Mouse (Mus musculus): ENCODE results near the gene Fam20c. TPM values are rescaled to one million over a fixed set of nuclear protein-coding genes. Genes with fewer than 3 reads are reported as not detected.

The Fam20c gene
- polyA plus RNA-seq, 1 experiment from 2014 or later = 4.9 TPM

DNA sequence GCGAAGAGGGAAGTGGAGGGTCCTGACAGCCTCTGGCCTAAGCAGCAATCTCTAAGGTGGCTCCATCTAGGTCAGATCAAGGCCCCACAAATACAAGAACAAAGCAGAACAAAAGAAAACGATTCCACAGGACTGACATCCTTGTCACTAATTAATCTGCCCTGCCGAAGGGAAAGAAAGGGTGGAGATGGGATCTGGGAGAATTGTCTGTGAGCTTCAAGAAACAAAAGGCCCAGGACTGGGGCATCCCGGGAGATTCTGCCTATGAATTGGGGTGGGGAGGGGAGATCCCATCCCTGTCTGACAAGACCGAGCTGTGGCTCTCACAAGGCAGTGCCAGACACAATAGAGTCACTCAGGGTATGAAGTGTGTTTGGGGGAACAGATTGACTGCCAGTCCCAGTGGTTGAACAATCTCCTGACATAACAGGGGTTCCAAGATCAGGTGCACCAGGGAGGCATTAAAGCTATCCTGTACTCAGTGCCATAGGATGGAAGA, 7.6 kb downstream of the Fam20c start:
- no peak overlapping the region for H3K9ac ChIP-seq (replicated peaks; ENCODE audit: low read depth)
- no peak for TF ChIP-seq CTCF (IDR thresholded peaks at IDR 0.05)
- no peak for TF ChIP-seq EP300 (IDR thresholded peaks at IDR 0.05)
- no peak overlapping the region for H3K4me3 ChIP-seq (ENCODE audit: low read depth, low read length)
- no peaks in the 10 kb centered on the region for H3K9me3 ChIP-seq (ENCODE audit: low read length)
- no peak for ATAC-seq
- H3K27ac ChIP-seq (ENCODE audit: low read length) = no peak overlapping the region
- H3K36me3 ChIP-seq (ENCODE audit: insufficient read depth, low read length) = no peaks in the 10 kb centered on the region
- H3K4me1 ChIP-seq (ENCODE audit: insufficient read depth, low read depth, low read length) = no peaks in the 10 kb centered on the region
- no peaks in the 10 kb centered on the region for H3K27me3 ChIP-seq (replicated peaks; ENCODE audit: insufficient read depth, low read length)
- WGBS = 58% methylated on average over 5 of the region's 5 CpGs
- no peak overlapping the region for H3K4me2 ChIP-seq (replicated peaks; ENCODE audit: low read depth, low read length)
- no peak for DNase-seq (ENCODE audit: low spot score)

DNA sequence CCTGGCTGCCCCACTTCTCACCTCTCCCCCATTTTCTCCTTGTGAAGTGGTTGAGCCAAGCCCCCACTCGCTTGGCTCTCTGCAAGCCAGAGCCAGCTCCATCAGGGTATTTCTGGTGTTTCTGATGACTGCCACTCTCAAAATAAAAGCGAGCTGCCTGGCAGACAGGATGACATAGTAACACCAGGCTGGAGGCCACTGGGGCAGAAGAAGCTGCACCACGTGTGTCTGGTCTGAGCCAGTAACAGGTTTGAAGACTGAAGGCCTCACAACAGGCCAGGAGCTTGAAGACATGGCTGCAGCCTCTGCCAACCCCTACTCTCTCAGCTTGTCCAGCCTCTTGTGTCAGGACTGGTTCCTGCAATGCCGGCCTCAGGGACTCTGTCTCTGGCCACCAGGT, 8.0 kb downstream of the Fam20c start:
- Histone ChIP-seq H3K4me1 (ENCODE audit: insufficient read depth, low read depth, low read length) (no peaks in the 10 kb centered on the region), H3K4me3 (ENCODE audit: low read depth, low read length) (no peak overlapping the region), H3K27me3 (replicated peaks; ENCODE audit: insufficient read depth, low read length) (no peaks in the 10 kb centered on the region), H3K9ac (replicated peaks; ENCODE audit: low read depth) (no peak overlapping the region), H3K27ac (ENCODE audit: low read length) (no peak overlapping the region), H3K9me3 (ENCODE audit: low read length) (no peaks in the 10 kb centered on the region), H3K36me3 (ENCODE audit: insufficient read depth, low read length) (no peaks in the 10 kb centered on the region), H3K4me2 (replicated peaks; ENCODE audit: low read depth, low read length) (no peak overlapping the region)
- ATAC-seq = no peak
- no peak for DNase-seq (ENCODE audit: low spot score)
- no peak for TF ChIP-seq CTCF (IDR thresholded peaks at IDR 0.05)
- no peak for TF ChIP-seq EP300 (IDR thresholded peaks at IDR 0.05)
- 75% methylated on average over 4 of the region's 4 CpGs for WGBS

DNA sequence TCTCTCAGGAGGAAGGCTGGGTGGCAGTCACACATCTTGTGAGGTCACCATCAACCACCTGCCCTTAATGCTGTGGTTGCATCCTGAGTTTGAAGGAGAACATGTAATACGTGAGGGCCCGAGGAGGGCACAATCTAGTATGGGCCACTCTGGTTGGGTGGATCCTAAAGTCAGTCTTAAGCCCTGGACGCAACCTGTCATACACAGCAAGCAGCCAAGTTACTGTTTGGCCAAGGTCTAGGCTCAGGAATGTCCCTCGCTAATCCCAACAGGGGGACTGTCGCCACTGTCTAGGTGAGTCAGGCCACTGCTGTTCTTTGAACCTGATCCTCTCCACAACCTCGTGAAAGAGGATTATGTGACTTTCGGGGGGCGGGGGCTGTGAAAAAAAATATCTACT, 10.3 kb downstream of the Fam20c start:
- WGBS = 75% methylated on average over 8 of the region's 8 CpGs
- TF ChIP-seq EP300 (IDR thresholded peaks at IDR 0.05) (no peak), CTCF (IDR thresholded peaks at IDR 0.05) (no peak)
- ATAC-seq = no peak

GRCm38 (mm10) chr5:138767650-138768049, 13.3 kb downstream of the Fam20c start:
- H3K36me3 ChIP-seq (ENCODE audit: insufficient read depth, low read length) = no peaks in the 10 kb centered on the region
- peaks cover 3% of the 10 kb centered on the region; the same call in 1 of the 2 replicates for H3K4me1 ChIP-seq (ENCODE audit: insufficient read depth, low read depth, low read length)
- no peak for ATAC-seq
- no peaks in the 10 kb centered on the region for H3K9me3 ChIP-seq (ENCODE audit: low read length)
- no peak for DNase-seq (ENCODE audit: low spot score)
- WGBS = 86% methylated on average over 11 of the region's 11 CpGs
- no peak overlapping the region for H3K4me3 ChIP-seq (ENCODE audit: low read depth, low read length)
- H3K27me3 ChIP-seq (replicated peaks; ENCODE audit: insufficient read depth, low read length) = no peaks in the 10 kb centered on the region
- H3K9ac ChIP-seq (replicated peaks; ENCODE audit: low read depth) = no peak overlapping the region
- no peak for TF ChIP-seq EP300 (IDR thresholded peaks at IDR 0.05)
- no peak for TF ChIP-seq CTCF (IDR thresholded peaks at IDR 0.05)
- no peak overlapping the region for H3K27ac ChIP-seq (ENCODE audit: low read length)
- H3K4me2 ChIP-seq (replicated peaks; ENCODE audit: low read depth, low read length) = no peak overlapping the region

More for the DNA sequence above, 10.3 kb downstream of the Fam20c start:
- Histone ChIP-seq H3K36me3 (ENCODE audit: insufficient read depth, low read length) (no peaks in the 10 kb centered on the region), H3K4me1 (ENCODE audit: insufficient read depth, low read depth, low read length) (peaks cover 2% of the 10 kb centered on the region; the same call in 1 of the 2 replicates), H3K9me3 (ENCODE audit: low read length) (no peaks in the 10 kb centered on the region), H3K4me2 (replicated peaks; ENCODE audit: low read depth, low read length) (no peak overlapping the region), H3K4me3 (ENCODE audit: low read depth, low read length) (no peak overlapping the region), H3K27ac (ENCODE audit: low read length) (no peak overlapping the region), H3K9ac (replicated peaks; ENCODE audit: low read depth) (no peak overlapping the region), H3K27me3 (replicated peaks; ENCODE audit: insufficient read depth, low read length) (no peaks in the 10 kb centered on the region)
- DNase-seq (ENCODE audit: low spot score) = no peak

- Histone ChIP-seq H3K4me1 (ENCODE audit: insufficient read depth, low read depth, low read length) (peaks cover 3% of the 10 kb centered on the region; the same call in 1 of the 2 replicates), H3K4me3 (ENCODE audit: low read depth, low read length) (no peak overlapping the region), H3K27me3 (replicated peaks; ENCODE audit: insufficient read depth, low read length) (no peaks in the 10 kb centered on the region), H3K9me3 (ENCODE audit: low read length) (no peaks in the 10 kb centered on the region), H3K27ac (ENCODE audit: low read length) (peak overlapping the region; percentile 23; the same call in 1 of the 2 replicates), H3K9ac (replicated peaks; ENCODE audit: low read depth) (no peak overlapping the region), H3K36me3 (ENCODE audit: insufficient read depth, low read length) (no peaks in the 10 kb centered on the region), H3K4me2 (replicated peaks; ENCODE audit: low read depth, low read length) (no peak overlapping the region)
- TF ChIP-seq CTCF (IDR thresholded peaks at IDR 0.05) (no peak), EP300 (IDR thresholded peaks at IDR 0.05) (peak; percentile 24; the same call in 1 of the 2 replicates)
- 54% methylated on average over 2 of the region's 2 CpGs for WGBS
- ATAC-seq (peak; percentile 73), DNase-seq (ENCODE audit: low spot score) (peak; percentile 81)
Observed at GRCm38 (mm10) chr5:138768704-138769103, 14.4 kb downstream of the Fam20c start.

- Histone ChIP-seq H3K27ac (ENCODE audit: low read length) (peak overlapping the region; percentile 32; the same call in 1 of the 2 replicates), H3K27me3 (replicated peaks; ENCODE audit: insufficient read depth, low read length) (no peaks in the 10 kb centered on the region), H3K4me3 (ENCODE audit: low read depth, low read length) (no peak overlapping the region), H3K4me2 (replicated peaks; ENCODE audit: low read depth, low read length) (no peak overlapping the region), H3K4me1 (ENCODE audit: insufficient read depth, low read depth, low read length) (peaks cover 3% of the 10 kb centered on the region; the same call in 1 of the 2 replicates), H3K36me3 (ENCODE audit: insufficient read depth, low read length) (no peaks in the 10 kb centered on the region), H3K9me3 (ENCODE audit: low read length) (no peaks in the 10 kb centered on the region), H3K9ac (replicated peaks; ENCODE audit: low read depth) (no peak overlapping the region)
- peak; percentile 84 for DNase-seq (ENCODE audit: low spot score)
- no peak; the same call in 1 of the 2 replicates for TF ChIP-seq EP300 (IDR thresholded peaks at IDR 0.05)
- no peak for TF ChIP-seq CTCF (IDR thresholded peaks at IDR 0.05)
- 41% methylated on average over 5 of the region's 5 CpGs for WGBS
- ATAC-seq = peak; percentile 91
Observed at GRCm38 (mm10) chr5:138769126-138769525, 14.8 kb downstream of the Fam20c start.

Data from lung, postnatal 0 days (tissue).